Mouse (Mus musculus): ENCODE results near the gene Pop7. TPM values are rescaled to one million over a fixed set of nuclear protein-coding genes. Genes with fewer than 3 reads are reported as not detected.

The Pop7 gene
- polyA plus RNA-seq, 1 experiment from 2014 or later, result 74.0 TPM

DNA sequence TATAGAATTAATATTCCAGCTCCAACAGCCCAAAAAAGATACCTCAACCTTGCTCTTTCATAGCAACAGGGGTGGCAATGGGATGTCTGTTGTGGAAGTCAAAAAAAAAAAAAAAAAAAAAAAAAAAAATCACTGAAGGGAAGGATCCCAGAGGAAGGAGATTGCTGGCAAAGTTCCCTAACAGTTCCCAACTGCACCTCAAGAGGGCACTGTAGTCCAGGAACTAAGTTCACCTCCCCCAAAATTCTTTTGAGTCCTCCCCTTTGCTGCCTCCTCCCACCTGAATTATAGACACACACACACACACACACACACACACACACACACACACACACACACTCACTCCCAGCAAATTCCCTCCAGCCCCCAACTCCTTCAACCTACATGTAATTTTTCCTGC, 21.2 kb downstream of the Pop7 start:
- no peak overlapping the region for H3K4me3 ChIP-seq (replicated peaks)
- no peaks in the 10 kb centered on the region for H3K9me3 ChIP-seq
- no peak for ATAC-seq
- no peaks in the 10 kb centered on the region for H3K36me3 ChIP-seq
- H3K27me3 ChIP-seq, result peaks cover 12% of the 10 kb centered on the region; the same call in 1 of the 2 replicates
- H3K27ac ChIP-seq, result no peak overlapping the region
- H3K4me1 ChIP-seq (replicated peaks), result peaks cover 12% of the 10 kb centered on the region
- no peak overlapping the region for H3K4me2 ChIP-seq (replicated peaks)
- H3K9ac ChIP-seq (replicated peaks), result no peak overlapping the region

DNA sequence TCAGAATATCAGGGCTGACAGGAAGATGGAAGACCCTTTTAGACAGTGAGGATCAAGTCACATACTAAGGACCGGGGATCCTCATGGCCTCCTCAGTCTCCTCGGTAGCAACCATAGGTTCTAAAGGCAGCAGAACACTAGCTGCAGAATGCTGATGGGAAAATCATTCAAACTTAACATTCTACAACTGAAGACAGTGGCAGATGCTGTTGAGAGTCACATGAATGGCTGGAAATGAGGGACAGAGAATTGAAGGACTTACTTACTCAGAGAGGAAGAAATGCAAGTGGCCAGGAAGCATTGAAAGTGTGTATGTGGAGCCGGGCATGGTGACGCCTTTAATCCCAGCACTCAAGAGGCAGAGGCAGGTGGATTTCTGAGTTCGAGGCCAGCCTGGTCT, 25.4 kb downstream of the Pop7 start, which contains the start of gene Zan:
Gene Zan (minus strand): TSS at position 101 of the 400 bp plus-strand sequence.
- Histone ChIP-seq H3K27me3 (no peaks in the 10 kb centered on the region), H3K4me1 (replicated peaks) (no peaks in the 10 kb centered on the region), H3K9me3 (no peaks in the 10 kb centered on the region), H3K4me2 (replicated peaks) (no peak within 1 kb of the TSS), H3K36me3 (no peaks in the 10 kb centered on the region), H3K4me3 (replicated peaks) (no peak within 1 kb of the TSS), H3K27ac (no peak within 1 kb of the TSS), H3K9ac (replicated peaks) (no peak within 1 kb of the TSS)
- ATAC-seq, result no peak
- 86% methylated on average over 5 of the region's 5 CpGs for WGBS

DNA sequence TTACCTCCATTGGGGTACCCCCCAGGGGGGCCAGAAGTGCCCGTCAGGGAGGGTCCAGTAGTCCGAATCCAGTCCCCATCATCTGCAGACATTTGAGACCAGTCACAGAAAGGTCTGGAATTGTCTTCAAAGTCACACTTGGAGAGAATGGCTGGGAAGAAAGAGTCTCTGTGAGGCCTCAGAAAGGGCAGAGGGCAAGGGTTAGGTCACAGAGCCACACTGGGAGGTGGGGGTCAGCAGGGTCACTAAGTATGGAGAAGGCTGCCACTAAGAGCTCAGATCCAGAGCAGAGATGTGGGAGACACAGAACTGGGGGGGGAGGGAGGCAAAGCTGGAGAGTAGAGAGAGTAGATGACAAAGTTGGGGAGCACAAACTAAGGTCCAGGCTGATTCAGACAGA, 28.0 kb downstream of the Pop7 start:
- Histone ChIP-seq H3K9me3 (no peaks in the 10 kb centered on the region), H3K4me1 (replicated peaks) (no peaks in the 10 kb centered on the region), H3K9ac (replicated peaks) (no peak overlapping the region), H3K4me2 (replicated peaks) (no peak overlapping the region), H3K27me3 (no peaks in the 10 kb centered on the region), H3K27ac (no peak overlapping the region), H3K4me3 (replicated peaks) (no peak overlapping the region), H3K36me3 (no peaks in the 10 kb centered on the region)
- no peak for ATAC-seq
- 22% methylated on average over 2 of the region's 2 CpGs for WGBS

DNA sequence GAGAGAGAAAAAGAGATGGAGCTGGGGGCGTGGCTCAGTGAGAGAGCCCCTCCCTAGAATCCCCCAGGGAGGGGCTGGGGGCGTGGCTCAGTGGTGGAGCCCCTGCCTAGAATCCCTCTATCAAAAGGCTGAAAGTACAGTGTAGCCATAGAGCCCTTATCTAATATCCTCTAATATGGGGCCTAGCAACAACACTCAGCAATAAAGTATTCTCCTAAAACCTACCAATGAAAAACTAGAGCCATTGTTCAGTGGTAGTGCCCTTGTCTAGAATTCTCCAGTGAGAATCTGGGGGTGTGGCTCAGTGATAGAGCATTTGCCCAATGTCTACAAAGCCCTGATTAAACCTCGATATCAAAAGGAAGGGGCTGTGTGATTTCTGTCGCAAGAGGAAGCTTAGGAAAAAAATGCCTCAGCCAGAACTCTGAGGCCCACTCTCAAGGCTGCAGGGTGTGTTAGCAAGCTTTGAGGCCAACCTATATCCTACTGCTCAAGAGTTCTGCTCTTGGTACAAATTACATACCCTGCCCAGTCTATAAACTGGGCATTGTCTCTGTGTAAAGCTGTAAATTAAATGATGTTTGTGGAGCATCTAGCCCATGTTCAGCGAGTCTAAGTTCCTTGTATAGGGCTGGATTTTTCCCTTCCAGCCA, 29.9 kb downstream of the Pop7 start:
- H3K27me3 ChIP-seq, result no peaks in the 10 kb centered on the region
- 53% methylated on average over 5 of the region's 5 CpGs for WGBS
- ATAC-seq, result no peak

DNA sequence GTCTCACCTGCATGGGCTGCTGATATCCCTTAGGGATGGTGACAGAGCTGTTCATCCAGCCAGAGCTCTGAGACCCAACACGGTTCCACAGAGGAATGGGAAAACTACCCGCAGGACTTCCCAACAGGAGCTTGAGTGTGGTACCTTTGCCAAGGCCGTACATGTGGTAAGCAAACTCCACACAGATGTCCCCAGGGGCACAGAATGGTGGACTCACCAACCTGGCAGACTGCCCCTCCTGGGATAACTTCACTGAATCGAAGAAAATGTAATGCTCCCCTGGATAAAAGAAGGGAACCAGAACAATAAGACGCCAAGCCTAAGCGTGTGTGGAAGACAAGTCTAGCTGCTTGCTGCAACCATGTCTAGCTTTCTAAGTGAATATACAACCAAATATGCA, 35.4 kb downstream of the Pop7 start:
- Histone ChIP-seq H3K4me2 (replicated peaks) (no peak overlapping the region), H3K27ac (no peak overlapping the region), H3K27me3 (no peaks in the 10 kb centered on the region), H3K4me1 (replicated peaks) (no peaks in the 10 kb centered on the region), H3K9me3 (no peaks in the 10 kb centered on the region), H3K36me3 (no peaks in the 10 kb centered on the region), H3K4me3 (replicated peaks) (no peak overlapping the region), H3K9ac (replicated peaks) (no peak overlapping the region)
- no peak for ATAC-seq
- 91% methylated on average over 6 of the region's 6 CpGs for WGBS

More for the DNA sequence above, 29.9 kb downstream of the Pop7 start:
- Histone ChIP-seq H3K9ac (replicated peaks) (no peak overlapping the region), H3K36me3 (no peaks in the 10 kb centered on the region), H3K27ac (no peak overlapping the region), H3K9me3 (no peaks in the 10 kb centered on the region), H3K4me3 (replicated peaks) (no peak overlapping the region), H3K4me2 (replicated peaks) (no peak overlapping the region), H3K4me1 (replicated peaks) (no peaks in the 10 kb centered on the region)

DNA sequence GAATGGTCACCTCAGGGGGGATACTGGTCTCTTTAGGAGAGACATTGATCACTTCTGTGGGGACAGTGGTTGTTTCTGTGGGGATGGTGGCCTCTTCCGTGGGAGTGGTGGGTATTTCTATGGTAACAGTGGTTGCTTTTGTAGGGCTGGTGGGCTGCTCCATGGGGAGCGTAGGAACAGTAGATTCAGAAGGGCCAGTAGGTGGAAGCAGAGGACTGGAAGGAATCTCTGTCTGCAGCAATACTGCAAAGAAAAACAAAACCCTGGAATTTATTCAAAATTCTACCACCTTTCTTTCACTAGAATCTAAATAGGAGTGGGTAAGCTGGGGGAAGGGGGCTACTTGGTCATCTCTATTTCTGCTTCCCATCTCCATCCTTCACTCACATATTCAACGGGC, 37.3 kb downstream of the Pop7 start:
- H3K9ac ChIP-seq (replicated peaks), result no peak overlapping the region
- no peak overlapping the region for H3K4me2 ChIP-seq (replicated peaks)
- no peaks in the 10 kb centered on the region for H3K36me3 ChIP-seq
- H3K4me3 ChIP-seq (replicated peaks), result no peak overlapping the region
- no peaks in the 10 kb centered on the region for H3K9me3 ChIP-seq
- no peak for ATAC-seq
- no peak overlapping the region for H3K27ac ChIP-seq
- no peaks in the 10 kb centered on the region for H3K27me3 ChIP-seq
- 61% methylated on average over 3 of the region's 3 CpGs for WGBS
- no peaks in the 10 kb centered on the region for H3K4me1 ChIP-seq (replicated peaks)

DNA sequence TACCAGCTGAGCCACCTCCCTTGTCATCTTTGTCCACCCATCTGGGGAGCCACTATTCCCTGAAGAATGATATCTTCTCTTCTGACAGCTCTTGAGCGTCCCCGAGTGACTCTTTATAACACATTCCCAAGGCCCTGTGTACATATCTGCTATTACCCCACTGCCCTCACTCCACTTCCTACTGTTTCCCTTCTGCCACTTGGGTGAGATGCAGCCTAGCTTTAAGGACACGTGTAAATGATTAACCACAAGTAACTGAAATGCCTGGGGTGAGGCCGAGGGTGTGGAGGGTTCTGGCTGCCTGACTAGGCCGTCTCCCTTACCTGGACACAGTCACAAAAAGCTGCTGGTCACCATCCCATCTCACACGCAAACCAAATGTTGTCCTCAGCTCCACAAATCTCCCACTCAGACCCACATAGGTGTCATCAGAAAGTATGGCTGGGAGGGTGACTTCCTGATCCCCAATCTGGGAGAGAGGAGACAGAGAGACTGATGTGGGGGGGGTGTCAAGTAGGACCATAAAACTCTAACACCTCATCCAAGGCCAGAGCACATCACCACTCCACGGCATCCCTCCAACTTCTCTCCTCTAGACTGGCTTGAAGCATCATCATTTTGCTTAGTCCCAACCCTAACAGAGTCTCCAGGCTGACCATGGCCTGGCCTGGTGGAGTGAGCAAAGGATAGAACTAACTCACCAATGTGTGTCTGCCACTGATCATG, 46.3 kb downstream of the Pop7 start:
- ATAC-seq, result no peak
- Histone ChIP-seq H3K27me3 (no peaks in the 10 kb centered on the region), H3K9ac (replicated peaks) (no peak overlapping the region), H3K36me3 (no peaks in the 10 kb centered on the region), H3K4me2 (replicated peaks) (no peak overlapping the region), H3K9me3 (no peaks in the 10 kb centered on the region), H3K4me3 (replicated peaks) (no peak overlapping the region), H3K27ac (no peak overlapping the region), H3K4me1 (replicated peaks) (no peaks in the 10 kb centered on the region)
- WGBS, result 78% methylated on average over 7 of the region's 7 CpGs

DNA sequence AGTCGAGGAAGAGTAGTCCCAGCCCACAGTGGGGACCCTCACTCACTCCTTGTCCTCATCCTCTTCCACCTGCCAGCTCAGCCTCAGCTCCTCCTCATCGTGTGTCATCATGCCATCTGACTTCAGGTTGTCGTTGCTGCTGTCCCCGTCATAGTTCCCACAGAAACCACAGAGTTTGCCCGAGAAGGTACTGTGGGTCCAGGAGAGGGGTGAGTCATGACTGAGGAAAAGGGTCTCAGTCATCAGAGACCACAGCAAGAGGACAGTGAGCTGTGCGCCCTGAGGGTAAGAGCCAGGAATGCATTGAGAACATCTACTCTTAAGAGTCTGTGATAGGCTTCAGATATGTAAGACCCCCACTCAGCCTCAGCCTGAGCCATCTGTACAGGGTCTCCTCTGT, 47.1 kb downstream of the Pop7 start:
- Histone ChIP-seq H3K36me3 (no peaks in the 10 kb centered on the region), H3K27ac (no peak overlapping the region), H3K4me1 (replicated peaks) (no peaks in the 10 kb centered on the region), H3K4me3 (replicated peaks) (no peak overlapping the region), H3K27me3 (no peaks in the 10 kb centered on the region), H3K9ac (replicated peaks) (no peak overlapping the region), H3K4me2 (replicated peaks) (no peak overlapping the region), H3K9me3 (no peaks in the 10 kb centered on the region)
- 84% methylated on average over 6 of the region's 6 CpGs for WGBS
- ATAC-seq, result no peak

Small RNAs within 50 kb of the gene (microRNA-seq; reads per million reads assigned to microRNA genes)
- gene Mir6418, result 2.5 reads per million, percentile 7 among the genes with 10 or more reads in this experiment

Other genes with a start within 250 kb of the Pop7 start
- 11.2 and 11.3 TPM in 2 replicates for gene Ache, start 215.0 kb downstream of the Pop7 start, polyA plus RNA-seq (2015; fragmentation: Nextera tagmentation; extraction: Ambion mirVana)
- 9.7 and 10.0 TPM in 2 replicates for gene Ufsp1, start 207.9 kb downstream of the Pop7 start, polyA plus RNA-seq (2015; fragmentation: Nextera tagmentation; extraction: Ambion mirVana)
- 116 and 123 TPM in 2 replicates for gene Srrt, start 194.8 kb downstream of the Pop7 start, polyA plus RNA-seq (2015; fragmentation: Nextera tagmentation; extraction: Ambion mirVana)
- gene Trip6, start 188.1 kb downstream of the Pop7 start, polyA plus RNA-seq (2015; fragmentation: Nextera tagmentation; extraction: Ambion mirVana), result 19.8 and 22.1 TPM in 2 replicates
- 21.8 and 23.4 TPM in 2 replicates for gene Slc12a9, start 168.9 kb downstream of the Pop7 start, polyA plus RNA-seq (2015; fragmentation: Nextera tagmentation; extraction: Ambion mirVana)
- gene Ephb4, start 152.4 kb downstream of the Pop7 start, polyA plus RNA-seq (2015; fragmentation: Nextera tagmentation; extraction: Ambion mirVana), result 7.5 and 8.6 TPM in 2 replicates
- gene Zan, start 25.5 kb downstream of the Pop7 start, polyA plus RNA-seq (2015; fragmentation: Nextera tagmentation; extraction: Ambion mirVana), result 0.08 and 0.12 TPM in 2 replicates
- 19.6 and 20.5 TPM in 2 replicates for gene Gigyf1, start 16.0 kb upstream of the Pop7 start, polyA plus RNA-seq (2015; fragmentation: Nextera tagmentation; extraction: Ambion mirVana)
- gene Epo, start 30.7 kb upstream of the Pop7 start, polyA plus RNA-seq (2015; fragmentation: Nextera tagmentation; extraction: Ambion mirVana), result not detected in 2 replicates
- gene Gnb2, start 31.0 kb upstream of the Pop7 start, polyA plus RNA-seq (2015; fragmentation: Nextera tagmentation; extraction: Ambion mirVana), result 520 and 545 TPM in 2 replicates
- 231 and 235 TPM in 2 replicates for gene Actl6b, start 51.0 kb upstream of the Pop7 start, polyA plus RNA-seq (2015; fragmentation: Nextera tagmentation; extraction: Ambion mirVana)
- gene Tfr2, start 67.3 kb upstream of the Pop7 start, polyA plus RNA-seq (2015; fragmentation: Nextera tagmentation; extraction: Ambion mirVana), result 2.4 and 3.6 TPM in 2 replicates
- gene Mospd3, start 98.5 kb upstream of the Pop7 start, polyA plus RNA-seq (2015; fragmentation: Nextera tagmentation; extraction: Ambion mirVana), result 37.6 and 43.1 TPM in 2 replicates
- 9.0 and 10.5 TPM in 2 replicates for gene Pcolce, start 111.3 kb upstream of the Pop7 start, polyA plus RNA-seq (2015; fragmentation: Nextera tagmentation; extraction: Ambion mirVana)
- 0.23 and 0.32 TPM in 2 replicates for gene Fbxo24, start 126.5 kb upstream of the Pop7 start, polyA plus RNA-seq (2015; fragmentation: Nextera tagmentation; extraction: Ambion mirVana)
- gene Lrch4, start 126.6 kb upstream of the Pop7 start, polyA plus RNA-seq (2015; fragmentation: Nextera tagmentation; extraction: Ambion mirVana), result 18.7 and 21.4 TPM in 2 replicates
- gene Gm20605, start 126.7 kb upstream of the Pop7 start, polyA plus RNA-seq (2015; fragmentation: Nextera tagmentation; extraction: Ambion mirVana), result 9.2 and 9.9 TPM in 2 replicates
- gene Sap25, start 138.8 kb upstream of the Pop7 start, polyA plus RNA-seq (2015; fragmentation: Nextera tagmentation; extraction: Ambion mirVana), result 2.7 and 10.9 TPM in 2 replicates
- gene Irs3, start 143.2 kb upstream of the Pop7 start, polyA plus RNA-seq (2015; fragmentation: Nextera tagmentation; extraction: Ambion mirVana), result not detected in 2 replicates
- gene Agfg2, start 182.2 kb upstream of the Pop7 start, polyA plus RNA-seq (2015; fragmentation: Nextera tagmentation; extraction: Ambion mirVana), result 19.5 and 19.6 TPM in 2 replicates
- 39.9 and 42.3 TPM in 2 replicates for gene Nyap1, start 239.1 kb upstream of the Pop7 start, polyA plus RNA-seq (2015; fragmentation: Nextera tagmentation; extraction: Ambion mirVana)
- gene Tsc22d4, start 243.2 kb upstream of the Pop7 start, polyA plus RNA-seq (2015; fragmentation: Nextera tagmentation; extraction: Ambion mirVana), result 44.2 and 54.0 TPM in 2 replicates